Mouse (Mus musculus) hindbrain, postnatal 0 days (tissue): ENCODE data around the gene Cxcr1. TPM values are rescaled to one million over a fixed set of nuclear protein-coding genes. Genes with fewer than 3 reads are reported as not detected.

Source experiments
- ATAC-seq: fragments of 200-750 bp; cut with Nextera tagmentation; 2 replicates; pipeline ENCODE4 v1.8.0; 2017; ENCODE audit warnings: mild to moderate bottlenecking, moderate TSS enrichment, moderate library complexity
- DNase-seq: peaks from one replicate; pipeline ENCODE4 v3.0.0-alpha.2; 2015; ENCODE audit warnings: low spot score
- H3K27ac ChIP-seq: fragments of 300-500 bp; sonication (generic); 2 replicates; pipeline ENCODE4 v1.5.1; 2014; ENCODE audit warnings: mild to moderate bottlenecking
- H3K27me3 ChIP-seq: fragments of 300-500 bp; sonication (generic); 2 replicates; pipeline ENCODE4 v1.6.1; 2014; ENCODE audit warnings: low read length, mixed read lengths; ENCODE audit not compliant: insufficient read depth
- H3K36me3 ChIP-seq: fragments of 300-500 bp; sonication (generic); 2 replicates; pipeline ENCODE4 v1.6.1; 2014; ENCODE audit warnings: low read length, mixed read lengths; ENCODE audit not compliant: insufficient read depth
- H3K4me1 ChIP-seq: fragments of 300-500 bp; sonication (generic); 2 replicates; pipeline ENCODE4 v1.6.1; 2014; ENCODE audit warnings: antibody characterized with exemption, low read length, mixed read lengths; ENCODE audit not compliant: insufficient read depth
- H3K4me2 ChIP-seq: fragments of 300-500 bp; sonication (generic); 2 replicates; pipeline ENCODE4 v1.6.1; 2014; ENCODE audit warnings: low read depth, mild to moderate bottlenecking, low read length, moderate library complexity, mixed read lengths
- H3K4me3 ChIP-seq: fragments of 300-500 bp; sonication (generic); 2 replicates; pipeline ENCODE4 v1.5.1; 2014; ENCODE audit warnings: low read length
- H3K9ac ChIP-seq: fragments of 300-500 bp; sonication (generic); replicated peaks from 2 replicates; pipeline ENCODE4 v1.6.1; 2014; ENCODE audit warnings: mild to moderate bottlenecking, low read length, moderate library complexity, mixed read lengths
- H3K9me3 ChIP-seq: fragments of 300-500 bp; sonication (generic); 2 replicates; pipeline ENCODE4 v1.6.1; 2016; ENCODE audit warnings: low read length, mixed read lengths
- CTCF ChIP-seq: IDR thresholded peaks from 2 replicates; pipeline ENCODE4 v1.5.1; 2016; ENCODE audit warnings: antibody characterized with exemption, control low read depth, low read depth
- WGBS: fragments of 180-500 bp; shearing (Covaris S2); extraction: QIAGEN DNeasy Blood & Tissue Kit; methylation state at CpG from one replicate; pipeline ENCODE4 v1.1.7; 2014; 5-methylcytosine and 5-hydroxymethylcytosine counted together
- polyA plus RNA-seq: library from polyadenylated mRNA; unstranded; fragments of >200 nt; fragmentation: Nextera tagmentation; extraction: Ambion mirVana; gene quantifications from 2 replicates; pipeline ENCODE4 v1.2.1, GENCODE M21; 2015
- total RNA-seq: library from RNA; depleted of rRNA; stranded (reverse); fragments of >200 nt; gene quantifications from 2 replicates; pipeline ENCODE4 v1.2.3, GENCODE M21; 2014

The Cxcr1 gene
- total and polyA plus RNA-seq, 2 experiments from 2014 or later, result not detected

DNA sequence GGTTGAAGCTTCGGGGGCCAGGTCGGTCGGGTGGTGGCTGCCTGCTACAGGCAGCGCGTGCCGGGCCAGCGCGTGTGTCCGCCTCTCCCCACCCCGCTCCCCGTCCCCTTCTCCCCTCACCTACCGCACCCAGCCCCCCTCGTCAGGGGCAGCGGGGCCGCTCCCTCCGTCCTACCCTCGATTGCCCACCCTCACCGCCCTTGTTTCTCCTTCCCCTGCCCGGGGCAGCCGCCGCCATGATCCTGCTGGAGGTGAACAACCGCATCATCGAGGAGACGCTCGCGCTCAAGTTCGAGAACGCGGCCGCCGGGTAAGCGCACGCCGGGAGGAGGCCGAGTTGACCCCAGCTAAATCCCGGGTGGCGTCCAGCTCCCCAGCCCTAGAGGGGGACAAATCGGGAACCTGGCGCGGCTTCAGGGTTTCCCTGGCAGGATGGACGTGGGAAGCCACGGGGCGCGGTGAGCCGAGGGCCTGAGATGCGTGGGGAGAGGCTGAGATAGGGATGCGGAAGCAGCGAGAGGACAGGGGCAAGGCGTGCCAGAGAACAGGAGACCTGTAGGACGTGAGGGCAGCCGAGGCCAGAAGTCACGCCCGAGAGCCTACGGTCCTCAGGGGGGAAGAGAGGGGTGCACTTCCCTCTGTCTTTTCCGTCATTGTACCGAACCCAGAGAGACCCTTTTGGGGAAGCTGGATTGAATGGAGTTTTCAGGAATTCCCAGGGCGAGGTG is 42.3 kb upstream of the Cxcr1 start:
- ATAC-seq (peak; percentile 39), DNase-seq (peak; percentile 42)
- Histone ChIP-seq H3K4me2 (peak overlapping the region; percentile 84), H3K27me3 (no peaks in the 10 kb centered on the region), H3K36me3 (no peaks in the 10 kb centered on the region), H3K9me3 (no peaks in the 10 kb centered on the region), H3K4me3 (peak overlapping the region; percentile 99), H3K27ac (peak overlapping the region; percentile 95), H3K9ac (peak overlapping the region; percentile 94), H3K4me1 (peaks cover 14% of the 10 kb centered on the region)
- no peak for TF ChIP-seq CTCF
- WGBS, result 0% methylated on average over 52 of the region's 57 CpGs

DNA sequence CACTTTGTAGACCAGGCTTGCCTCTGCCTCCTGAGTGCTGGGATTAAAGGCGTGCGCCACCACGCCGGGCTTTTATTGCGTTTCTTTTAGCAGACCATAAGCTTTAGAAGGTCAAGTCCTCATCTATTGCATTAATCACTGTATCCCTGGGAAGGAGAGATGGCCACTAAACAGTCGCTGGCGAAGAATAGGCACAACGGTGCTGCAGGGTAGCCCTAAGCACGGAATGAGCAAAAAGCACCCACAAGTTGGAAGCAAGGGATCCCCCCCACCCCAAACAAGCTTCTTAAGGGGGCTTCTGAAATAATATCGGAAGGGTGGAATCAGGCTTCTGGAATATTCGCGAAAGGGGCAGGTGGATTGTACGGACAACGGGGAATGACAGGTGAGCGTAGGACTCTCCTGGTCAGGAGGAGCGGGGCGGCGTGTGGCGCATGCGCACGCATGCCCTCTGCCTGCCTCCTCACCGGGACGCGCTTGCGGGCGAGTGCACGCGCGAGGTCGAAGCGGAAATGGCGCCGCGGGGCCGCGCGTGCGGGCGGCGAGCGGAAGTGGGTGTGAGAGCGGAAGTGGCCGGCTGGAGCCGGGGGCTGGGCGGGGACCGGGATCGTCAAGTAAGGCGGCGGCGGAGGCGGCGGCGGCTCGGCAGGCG is 41.6 kb upstream of the Cxcr1 start, which contains the start of gene Arpc2:
Gene Arpc2 (plus strand): TSS at position 147 of the 652 bp plus-strand sequence.
- H3K9ac ChIP-seq, result peak within 1 kb of the TSS; percentile 94
- no peaks in the 10 kb centered on the region for H3K9me3 ChIP-seq
- WGBS, result 2% methylated on average over 38 of the region's 55 CpGs
- peak within 1 kb of the TSS; percentile 95 for H3K27ac ChIP-seq
- H3K4me3 ChIP-seq, result peak within 1 kb of the TSS; percentile 99
- peak within 1 kb of the TSS; percentile 84 for H3K4me2 ChIP-seq
- TF ChIP-seq CTCF, result no peak
- peak; percentile 94 for ATAC-seq
- H3K36me3 ChIP-seq, result no peaks in the 10 kb centered on the region
- H3K4me1 ChIP-seq, result peaks cover 14% of the 10 kb centered on the region
- H3K27me3 ChIP-seq, result no peaks in the 10 kb centered on the region
- peak; percentile 98 for DNase-seq

DNA sequence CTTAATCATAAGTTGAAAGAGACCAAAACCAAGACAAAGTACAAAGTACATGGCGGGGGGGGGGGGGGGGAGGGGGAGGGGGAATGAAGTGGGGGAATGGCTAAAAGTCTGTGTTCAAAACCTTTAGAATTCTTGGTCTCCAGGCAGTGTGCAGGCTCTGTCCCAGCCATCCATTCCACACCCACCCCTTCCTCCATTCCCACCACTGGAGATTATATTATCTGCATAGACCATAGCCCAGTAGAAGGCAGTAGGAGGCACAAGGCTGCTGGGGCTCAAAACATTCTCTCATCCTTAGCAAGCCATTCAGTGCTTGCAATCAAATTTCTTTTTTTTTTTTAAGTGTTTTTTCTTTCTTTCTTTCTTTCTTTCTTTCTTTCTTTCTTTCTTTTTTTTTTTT is 36.6 kb upstream of the Cxcr1 start:
- ATAC-seq (no peak), DNase-seq (no peak)
- Histone ChIP-seq H3K9me3 (no peaks in the 10 kb centered on the region), H3K27ac (no peak overlapping the region), H3K36me3 (no peaks in the 10 kb centered on the region), H3K4me2 (no peak overlapping the region), H3K9ac (no peak overlapping the region), H3K27me3 (no peaks in the 10 kb centered on the region), H3K4me1 (no peaks in the 10 kb centered on the region), H3K4me3 (no peak overlapping the region)
- 83% methylated on average over 1 of the region's 1 CpGs for WGBS
- TF ChIP-seq CTCF, result no peak

GRCm38 (mm10) chr1:74229942-74230341 is 35.5 kb upstream of the Cxcr1 start:
- Histone ChIP-seq H3K9me3 (no peaks in the 10 kb centered on the region), H3K27me3 (no peaks in the 10 kb centered on the region), H3K9ac (no peak overlapping the region), H3K36me3 (no peaks in the 10 kb centered on the region), H3K27ac (no peak overlapping the region), H3K4me3 (no peak overlapping the region), H3K4me2 (no peak overlapping the region), H3K4me1 (no peaks in the 10 kb centered on the region)
- DNase-seq (no peak), ATAC-seq (no peak)
- 61% methylated on average over 2 of the region's 2 CpGs for WGBS
- no peak for TF ChIP-seq CTCF

- no peak for TF ChIP-seq CTCF
- no peak overlapping the region for H3K4me3 ChIP-seq
- H3K36me3 ChIP-seq, result no peaks in the 10 kb centered on the region
- no peak overlapping the region for H3K9ac ChIP-seq
- 80% methylated on average over 7 of the region's 7 CpGs for WGBS
- no peak overlapping the region for H3K27ac ChIP-seq
- DNase-seq (no peak), ATAC-seq (no peak)
- H3K4me1 ChIP-seq, result no peaks in the 10 kb centered on the region
- H3K27me3 ChIP-seq, result no peaks in the 10 kb centered on the region
- no peak overlapping the region for H3K4me2 ChIP-seq
- H3K9me3 ChIP-seq, result no peaks in the 10 kb centered on the region
Measured at GRCm38 (mm10) chr1:74227317-74227716, 32.9 kb upstream of the Cxcr1 start.

DNA sequence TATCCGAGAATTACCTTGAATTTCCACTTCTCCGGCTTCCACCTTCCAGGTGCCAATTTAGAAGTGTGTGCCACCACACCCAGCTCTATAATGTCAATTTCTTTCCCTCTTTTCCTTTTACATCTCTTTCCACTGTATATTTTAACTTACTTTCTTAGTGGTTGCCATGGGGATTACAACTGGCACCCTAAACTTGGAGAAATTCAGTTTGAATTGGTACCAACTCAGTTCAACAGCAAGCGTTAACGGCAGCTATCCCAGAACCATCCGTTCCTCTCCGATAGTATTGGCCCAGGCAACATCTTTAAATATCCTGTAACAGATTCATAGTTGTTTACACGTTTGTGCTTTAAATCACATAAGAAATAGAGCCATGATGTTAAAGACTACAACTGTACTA is 25.5 kb upstream of the Cxcr1 start:
- H3K27ac ChIP-seq, result no peak overlapping the region
- H3K4me2 ChIP-seq, result no peak overlapping the region
- 85% methylated on average over 7 of the region's 7 CpGs for WGBS

GRCm38 (mm10) chr1:74208941-74209340 is 14.5 kb upstream of the Cxcr1 start:
- H3K4me3 ChIP-seq, result no peak overlapping the region
- ATAC-seq (no peak), DNase-seq (no peak)
- H3K4me1 ChIP-seq, result no peaks in the 10 kb centered on the region
- H3K27ac ChIP-seq, result no peak overlapping the region
- 87% methylated on average over 8 of the region's 8 CpGs for WGBS
- no peak overlapping the region for H3K4me2 ChIP-seq
- no peaks in the 10 kb centered on the region for H3K9me3 ChIP-seq
- TF ChIP-seq CTCF, result no peak
- no peaks in the 10 kb centered on the region for H3K27me3 ChIP-seq
- no peaks in the 10 kb centered on the region for H3K36me3 ChIP-seq
- no peak overlapping the region for H3K9ac ChIP-seq

More for the DNA sequence above, 25.5 kb upstream of the Cxcr1 start:
- no peak for TF ChIP-seq CTCF
- DNase-seq (no peak), ATAC-seq (no peak)
- Histone ChIP-seq H3K36me3 (no peaks in the 10 kb centered on the region), H3K27me3 (no peaks in the 10 kb centered on the region), H3K9ac (no peak overlapping the region), H3K4me3 (no peak overlapping the region), H3K4me1 (no peaks in the 10 kb centered on the region), H3K9me3 (no peaks in the 10 kb centered on the region)
